Mouse (Mus musculus): ENCODE results near the gene Stmnd1.
"Not testable (repeated sequence)": the region's sequence is repeated elsewhere in the genome, so short reads cannot be mapped to it uniquely, and the experiment has no call there.

The Stmnd1 gene

DNA sequence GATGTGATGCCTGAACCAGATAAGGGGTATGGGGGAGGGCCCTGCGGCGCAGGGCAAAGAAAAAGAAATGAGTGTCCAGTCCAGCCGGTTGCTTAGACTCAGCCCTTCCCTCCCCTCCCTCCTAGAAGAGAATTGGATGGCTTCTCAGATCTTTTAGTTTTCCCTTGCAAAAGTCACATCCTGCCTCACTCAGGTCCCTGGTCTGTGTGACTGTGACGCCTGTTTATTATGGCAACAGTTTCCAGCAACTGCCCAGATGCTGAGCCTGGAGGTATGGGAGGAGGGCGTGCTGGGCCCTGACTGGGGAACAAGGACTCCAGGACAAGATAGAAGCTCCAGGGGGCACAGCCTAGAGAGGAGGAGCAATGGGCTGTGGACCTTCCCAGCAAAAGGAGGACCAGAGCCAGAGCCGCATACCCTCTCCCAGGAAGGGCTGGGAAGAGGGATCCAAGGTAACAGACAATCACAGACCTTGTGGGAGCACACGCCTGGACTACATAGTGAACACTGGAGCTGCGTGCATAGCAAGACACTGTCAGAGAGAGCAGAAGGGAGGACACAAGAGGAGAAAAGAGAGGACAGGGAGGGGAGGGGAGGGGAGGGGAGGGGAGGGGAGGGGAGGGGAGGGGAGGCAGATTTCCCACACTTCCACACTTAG is at the start of gene Stmnd1:
Stmnd1 (plus strand) TSS at position 269 of the 658 bp plus-strand sequence.
- peak; percentile 5 for DNase-seq (ENCODE audit: low spot score)

- no peak for DNase-seq (ENCODE audit: low spot score)
Observed at GRCm38 (mm10) chr13:46226956-46227355, 46.6 kb upstream of the Stmnd1 start.

DNA sequence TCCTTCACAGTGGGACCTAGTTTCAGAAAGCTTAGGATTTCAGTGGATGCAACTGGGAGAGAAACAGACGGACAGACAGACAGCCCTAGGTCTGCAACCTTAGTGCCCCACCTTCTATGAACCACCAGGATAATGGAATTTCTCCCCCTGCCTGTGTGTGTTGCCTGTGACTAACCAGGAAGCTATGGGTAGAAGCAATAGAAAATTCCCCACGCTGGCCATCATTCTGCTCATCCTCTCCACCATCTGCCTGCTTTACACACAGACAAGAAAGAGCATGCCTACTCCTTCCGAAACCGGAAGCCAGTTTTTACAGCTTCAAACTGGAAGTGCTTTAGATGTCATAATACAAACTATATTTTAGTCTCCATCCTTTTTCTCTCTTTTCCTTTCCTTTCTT is 46.0 kb upstream of the Stmnd1 start:
- no peak for DNase-seq (ENCODE audit: low spot score)

GRCm38 (mm10) chr13:46228750-46229149 is 44.8 kb upstream of the Stmnd1 start:
- not testable (repeated sequence) for DNase-seq (ENCODE audit: low spot score)

GRCm38 (mm10) chr13:46231514-46232085 is 41.9 kb upstream of the Stmnd1 start:
- no peak for DNase-seq (ENCODE audit: low spot score)

DNA sequence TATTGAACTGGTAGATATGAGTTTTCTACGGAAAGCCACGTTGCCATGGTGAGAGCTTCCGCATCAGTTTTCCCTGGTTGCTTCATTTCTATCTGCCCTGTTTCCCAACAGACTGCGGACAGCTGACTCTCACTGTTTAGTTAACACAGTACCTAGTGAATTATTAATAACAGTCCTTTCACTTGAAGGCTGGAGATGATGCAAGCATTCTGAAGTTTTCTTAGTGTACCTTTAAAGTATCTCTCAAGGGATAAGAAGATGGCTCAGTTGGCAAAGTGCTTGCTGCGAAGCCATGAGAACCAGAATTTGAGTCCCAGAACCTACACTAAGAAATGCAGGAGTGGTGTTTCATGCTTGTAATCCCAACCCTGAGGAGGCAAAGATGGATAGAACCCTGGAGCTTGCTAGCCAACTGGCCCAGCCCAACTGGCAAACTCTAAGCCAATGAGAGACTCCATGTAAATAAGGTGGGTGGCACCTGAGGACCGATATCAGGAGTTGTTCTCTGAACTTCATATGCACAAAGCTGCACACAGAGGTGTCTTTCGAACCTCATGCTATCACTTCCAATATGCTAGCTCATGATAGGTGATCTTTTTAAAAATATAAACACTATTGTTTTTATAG is 35.7 kb upstream of the Stmnd1 start:
- peak; percentile 4 for DNase-seq (ENCODE audit: low spot score)

DNA sequence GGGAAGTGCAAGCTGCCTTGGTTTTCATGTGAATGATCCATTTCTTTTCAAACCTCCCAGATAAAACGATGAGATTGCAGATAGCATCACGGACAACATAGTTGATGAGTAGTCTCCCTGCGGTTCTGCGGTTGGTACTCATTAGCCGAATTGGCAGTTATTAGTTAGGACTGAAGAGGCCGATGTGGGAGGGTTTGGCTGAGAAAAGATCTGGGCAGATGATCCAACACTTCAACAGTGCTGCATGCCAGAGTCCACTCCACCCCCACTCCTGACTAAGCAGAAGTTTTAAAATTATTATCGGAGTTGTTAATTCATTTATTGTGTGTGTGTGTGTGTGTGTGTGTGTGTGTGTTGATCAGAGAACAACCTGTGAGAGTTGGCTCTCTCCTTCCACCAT is 34.7 kb upstream of the Stmnd1 start:
- no peak for DNase-seq (ENCODE audit: low spot score)

GRCm38 (mm10) chr13:46241391-46242188 is 31.9 kb upstream of the Stmnd1 start:
- DNase-seq (ENCODE audit: low spot score) = no peak

- no peak for DNase-seq (ENCODE audit: low spot score)
Observed at GRCm38 (mm10) chr13:46253753-46254152, 19.8 kb upstream of the Stmnd1 start.

DNA sequence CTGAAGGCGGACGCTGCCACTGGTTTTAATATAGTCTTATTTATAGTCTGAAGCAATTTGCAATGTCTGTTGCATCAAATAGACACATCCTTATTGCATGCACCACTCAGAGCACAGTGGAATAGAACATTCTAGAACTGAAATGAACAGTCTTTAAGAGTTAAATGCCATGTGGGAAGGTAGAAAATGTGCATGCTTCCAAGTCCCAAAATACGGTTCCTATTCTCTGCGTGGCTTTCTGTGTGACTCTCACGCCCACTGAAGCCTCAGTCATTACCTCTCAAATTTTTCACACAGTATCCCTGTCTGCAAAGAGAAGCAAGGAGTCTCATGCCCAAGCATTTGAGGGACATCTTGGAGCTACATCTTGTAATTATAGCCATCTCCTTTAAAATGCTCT is 19.4 kb upstream of the Stmnd1 start:
- no peak for DNase-seq (ENCODE audit: low spot score)

- DNase-seq (ENCODE audit: low spot score) = peak; percentile 7
Observed at GRCm38 (mm10) chr13:46255616-46256015, 17.9 kb upstream of the Stmnd1 start.

- DNase-seq (ENCODE audit: low spot score) = peak; percentile 6
Observed at GRCm38 (mm10) chr13:46257847-46258246, 15.7 kb upstream of the Stmnd1 start.

DNA sequence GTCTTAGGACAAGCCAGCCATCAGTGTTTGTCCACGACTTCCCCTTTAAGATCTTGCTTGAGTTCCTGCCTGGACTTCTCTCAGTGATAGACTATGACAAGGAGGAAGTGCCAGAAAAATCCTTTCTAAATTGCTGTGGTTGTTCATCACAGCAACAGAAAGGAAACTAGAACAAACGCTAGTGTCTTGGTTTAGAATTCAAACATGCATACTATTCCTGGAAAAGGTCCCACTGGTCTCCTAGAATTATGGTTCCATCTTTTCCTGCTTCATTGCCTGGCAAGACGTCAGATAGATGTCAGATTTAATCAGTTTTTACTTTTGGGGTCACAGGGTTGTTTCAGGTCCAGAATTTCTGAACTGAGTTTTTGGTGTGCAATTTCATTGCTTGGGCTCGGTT is 14.0 kb upstream of the Stmnd1 start:
- no peak for DNase-seq (ENCODE audit: low spot score)

DNA sequence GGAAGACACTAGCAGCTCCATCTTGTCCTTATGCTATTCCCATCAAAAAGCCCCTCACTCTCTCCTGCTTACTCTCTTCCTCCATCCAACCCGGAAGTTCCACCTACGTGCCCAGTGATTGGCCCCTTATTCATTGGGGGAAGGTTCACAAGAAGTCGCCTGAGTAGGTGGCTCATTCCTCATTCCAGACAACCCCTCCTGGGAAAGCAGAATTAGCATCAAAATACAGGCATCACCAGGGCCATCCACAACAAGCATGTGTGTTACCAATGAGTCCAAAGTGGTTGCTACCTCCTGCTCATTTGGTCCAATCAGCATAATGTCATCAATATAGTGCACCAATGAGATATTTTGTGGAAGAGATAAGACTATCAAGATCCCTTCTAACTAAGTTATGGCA is 12.3 kb upstream of the Stmnd1 start:
- DNase-seq (ENCODE audit: low spot score) = no peak

DNA sequence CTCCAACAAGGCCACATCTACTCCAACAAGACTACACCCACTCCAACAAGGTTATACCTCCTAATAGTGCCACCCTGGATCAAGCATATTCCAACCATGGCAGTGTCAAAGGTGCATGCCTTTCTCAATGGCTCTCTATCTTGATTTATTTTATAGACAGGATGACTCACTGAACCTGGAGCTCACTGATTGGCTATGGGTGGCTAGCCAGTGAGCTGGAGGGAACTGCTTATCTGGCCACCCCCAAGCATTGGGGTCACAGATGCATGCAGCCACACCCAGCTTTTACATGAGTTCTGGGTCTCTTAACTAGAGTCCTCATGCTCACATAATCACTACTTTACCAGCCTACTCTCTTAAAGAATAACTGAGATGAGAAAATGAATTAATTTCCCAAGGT is 5.7 kb upstream of the Stmnd1 start:
- no peak for DNase-seq (ENCODE audit: low spot score)

- DNase-seq (ENCODE audit: low spot score) = no peak
Observed at GRCm38 (mm10) chr13:46268341-46268740, 5.2 kb upstream of the Stmnd1 start.

- DNase-seq (ENCODE audit: low spot score) = no peak
Observed at GRCm38 (mm10) chr13:46268815-46269445, 4.6 kb upstream of the Stmnd1 start.

- no peak for DNase-seq (ENCODE audit: low spot score)
Observed at GRCm38 (mm10) chr13:46272811-46273452, 589 bp upstream of the Stmnd1 start.

- DNase-seq (ENCODE audit: low spot score) = no peak
Observed at GRCm38 (mm10) chr13:46275701-46276100, 2.2 kb downstream of the Stmnd1 start.

DNA sequence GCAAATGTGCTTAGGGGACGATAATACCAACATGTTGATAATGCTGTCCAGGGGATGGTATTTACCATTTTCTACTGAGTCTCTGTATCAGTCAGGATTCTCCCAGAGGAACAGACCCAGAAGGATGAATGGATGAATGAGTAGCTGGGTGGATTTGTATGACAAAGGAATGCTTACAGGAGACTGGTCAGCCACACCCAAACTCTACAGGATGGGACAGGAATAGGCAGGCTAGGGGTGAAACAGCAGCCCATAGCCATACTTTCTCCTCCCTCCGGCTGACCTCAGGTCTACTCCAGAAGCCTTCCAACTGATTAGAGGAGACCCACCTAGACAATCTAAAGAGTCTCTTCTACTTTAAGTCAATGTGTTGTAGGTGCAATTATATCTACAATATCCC is 9.0 kb downstream of the Stmnd1 start:
- DNase-seq (ENCODE audit: low spot score) = no peak

DNA sequence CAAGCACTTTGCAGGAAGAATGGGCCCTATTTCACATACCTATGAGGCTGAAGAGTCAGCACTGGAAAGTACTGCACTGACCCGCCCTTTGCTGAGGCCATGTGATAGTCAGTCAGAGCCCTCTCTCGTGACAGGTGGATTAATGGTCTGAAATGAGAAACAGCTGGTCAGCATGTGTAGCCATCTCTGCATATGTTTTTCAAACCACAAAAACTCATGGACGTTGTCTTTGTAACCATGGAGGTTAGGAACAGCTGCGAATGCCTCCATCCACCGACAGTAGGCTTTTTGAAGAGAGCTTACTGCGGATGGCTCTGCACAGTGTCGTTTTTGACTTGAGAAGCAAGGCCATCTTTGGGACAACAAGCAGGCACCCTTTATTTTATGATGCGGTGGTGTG is 14.3 kb downstream of the Stmnd1 start:
- no peak for DNase-seq (ENCODE audit: low spot score)

DNA sequence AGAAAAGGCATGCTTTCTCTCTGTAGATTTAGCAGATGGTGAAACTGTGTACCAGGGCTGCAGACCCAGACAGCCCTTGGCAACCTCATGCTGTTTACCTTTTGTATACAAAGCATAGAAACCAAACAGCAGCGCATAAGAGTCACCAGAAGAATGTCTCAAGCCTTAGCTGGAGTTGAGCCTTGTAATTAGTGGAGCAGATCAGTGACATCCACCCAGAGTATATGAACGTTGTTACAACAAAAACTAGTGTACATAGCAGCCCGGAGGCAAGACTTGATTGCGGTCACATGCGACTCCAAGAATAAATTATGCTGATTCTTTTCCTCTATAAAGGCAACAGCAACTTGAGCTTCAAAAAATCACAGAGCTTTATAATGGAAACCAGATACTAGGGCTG is 14.9 kb downstream of the Stmnd1 start:
- no peak for DNase-seq (ENCODE audit: low spot score)

Data from yolk sac, embryonic 10.5 days (tissue).